Mouse (Mus musculus) naive thymus-derived CD4-positive, alpha-beta T cell, adult 2 months (primary cell): Measurements from ENCODE around the gene Tmem145.
A peak's percentile ranks its signal among the peaks of the same experiment; 100 is the strongest.

Experiments used
- DNase-seq: peaks from one replicate; pipeline ENCODE4 v3.0.0-alpha.2; 2011; ENCODE audit warnings: low read depth

Gene Tmem145

GRCm38 (mm10) chr7:25293191-25293739 lies 12.6 kb upstream of the Tmem145 start:
- DNase-seq: no peak

GRCm38 (mm10) chr7:25294495-25294894 lies 11.4 kb upstream of the Tmem145 start:
- no peak for DNase-seq

GRCm38 (mm10) chr7:25294960-25295722 lies 10.8 kb upstream of the Tmem145 start:
- no peak for DNase-seq

- DNase-seq: peak; percentile 60
Observed at GRCm38 (mm10) chr7:25296945-25297453, 8.9 kb upstream of the Tmem145 start.

GRCm38 (mm10) chr7:25297454-25298325 lies 8.2 kb upstream of the Tmem145 start, which contains the start of gene Pafah1b3:
Gene Pafah1b3 (minus strand): TSS chr7:25297986.
- DNase-seq: peak; percentile 65

GRCm38 (mm10) chr7:25301063-25301462 lies 4.8 kb upstream of the Tmem145 start, which contains the start of gene Prr19:
Gene Prr19 (plus strand): TSS chr7:25301411.
- no peak for DNase-seq

GRCm38 (mm10) chr7:25303003-25303684 lies 2.8 kb upstream of the Tmem145 start:
- no peak for DNase-seq

- no peak for DNase-seq
Observed at GRCm38 (mm10) chr7:25303685-25304006, 2.3 kb upstream of the Tmem145 start.

- no peak for DNase-seq
Observed at GRCm38 (mm10) chr7:25305481-25305880, 425 bp upstream of the Tmem145 start.

GRCm38 (mm10) chr7:25306614-25306996 lies 699 bp downstream of the Tmem145 start:
- DNase-seq: no peak

- no peak for DNase-seq
Observed at GRCm38 (mm10) chr7:25308702-25309318, 2.9 kb downstream of the Tmem145 start.

GRCm38 (mm10) chr7:25309425-25309824 lies 3.5 kb downstream of the Tmem145 start:
- DNase-seq: no peak

- DNase-seq: no peak
Observed at GRCm38 (mm10) chr7:25311193-25311592, 5.3 kb downstream of the Tmem145 start.

GRCm38 (mm10) chr7:25313325-25313724 lies 7.4 kb downstream of the Tmem145 start:
- DNase-seq: no peak

GRCm38 (mm10) chr7:25314606-25315305 lies 8.8 kb downstream of the Tmem145 start:
- peak; percentile 29 for DNase-seq

- DNase-seq: peak; percentile 30
Observed at GRCm38 (mm10) chr7:25315306-25316041, 9.6 kb downstream of the Tmem145 start.

GRCm38 (mm10) chr7:25316532-25317445 lies 10.9 kb downstream of the Tmem145 start, which contains the start of gene Megf8:
Gene Megf8 (plus strand): TSS chr7:25317164.
- DNase-seq: peak; percentile 94

- DNase-seq: no peak
Observed at GRCm38 (mm10) chr7:25317446-25317999, 11.6 kb downstream of the Tmem145 start.

GRCm38 (mm10) chr7:25322058-25322484 lies 16.2 kb downstream of the Tmem145 start:
- DNase-seq: no peak
